Mouse (Mus musculus): ENCODE data around the gene Dcaf8.

Dcaf8 gene

GRCm38 (mm10) chr1:172147835-172148278 is at the start of gene Dcaf8:
Dcaf8 (plus strand) TSS chr1:172148084.
- peak; percentile 96 for DNase-seq (ENCODE audit: low read depth)

GRCm38 (mm10) chr1:172099325-172100033 is 48.4 kb upstream of the Dcaf8 start:
- DNase-seq (ENCODE audit: low read depth) = no peak

- DNase-seq (ENCODE audit: low read depth) = no peak
Observed at GRCm38 (mm10) chr1:172103619-172104018, 44.3 kb upstream of the Dcaf8 start.

GRCm38 (mm10) chr1:172105101-172105500 is 42.8 kb upstream of the Dcaf8 start:
- DNase-seq (ENCODE audit: low read depth) = no peak

- no peak for DNase-seq (ENCODE audit: low read depth)
Observed at GRCm38 (mm10) chr1:172107777-172108477, 40.0 kb upstream of the Dcaf8 start.

GRCm38 (mm10) chr1:172116948-172117347 is 30.9 kb upstream of the Dcaf8 start:
- no peak for DNase-seq (ENCODE audit: low read depth)

- no peak for DNase-seq (ENCODE audit: low read depth)
Observed at GRCm38 (mm10) chr1:172119100-172119499, 28.8 kb upstream of the Dcaf8 start.

- DNase-seq (ENCODE audit: low read depth) = peak; percentile 80
Observed at GRCm38 (mm10) chr1:172119720-172120119, 28.2 kb upstream of the Dcaf8 start.

GRCm38 (mm10) chr1:172122671-172123070 is 25.2 kb upstream of the Dcaf8 start:
- DNase-seq (ENCODE audit: low read depth) = no peak

- no peak for DNase-seq (ENCODE audit: low read depth)
Observed at GRCm38 (mm10) chr1:172124572-172124971, 23.3 kb upstream of the Dcaf8 start.

- DNase-seq (ENCODE audit: low read depth) = peak; percentile 96
Observed at GRCm38 (mm10) chr1:172126376-172127347, 21.2 kb upstream of the Dcaf8 start, which contains the start of gene Pex19. Pex19 (plus strand) TSS chr1:172126755.

GRCm38 (mm10) chr1:172127487-172127886 is 20.4 kb upstream of the Dcaf8 start:
- DNase-seq (ENCODE audit: low read depth) = no peak

GRCm38 (mm10) chr1:172128563-172128962 is 19.3 kb upstream of the Dcaf8 start:
- DNase-seq (ENCODE audit: low read depth) = no peak

GRCm38 (mm10) chr1:172129108-172129507 is 18.8 kb upstream of the Dcaf8 start:
- DNase-seq (ENCODE audit: low read depth) = peak; percentile 28

- no peak for DNase-seq (ENCODE audit: low read depth)
Observed at GRCm38 (mm10) chr1:172129780-172130179, 18.1 kb upstream of the Dcaf8 start.

- no peak for DNase-seq (ENCODE audit: low read depth)
Observed at GRCm38 (mm10) chr1:172132319-172132718, 15.6 kb upstream of the Dcaf8 start.

GRCm38 (mm10) chr1:172133535-172133934 is 14.3 kb upstream of the Dcaf8 start:
- no peak for DNase-seq (ENCODE audit: low read depth)

- no peak for DNase-seq (ENCODE audit: low read depth)
Observed at GRCm38 (mm10) chr1:172134072-172134471, 13.8 kb upstream of the Dcaf8 start.

- DNase-seq (ENCODE audit: low read depth) = no peak
Observed at GRCm38 (mm10) chr1:172140160-172140559, 7.7 kb upstream of the Dcaf8 start.

GRCm38 (mm10) chr1:172140825-172141224 is 7.1 kb upstream of the Dcaf8 start:
- no peak for DNase-seq (ENCODE audit: low read depth)

- DNase-seq (ENCODE audit: low read depth) = no peak
Observed at GRCm38 (mm10) chr1:172141529-172141928, 6.4 kb upstream of the Dcaf8 start.

- peak; percentile 85 for DNase-seq (ENCODE audit: low read depth)
Observed at GRCm38 (mm10) chr1:172143570-172143969, 4.3 kb upstream of the Dcaf8 start.

Measured in 416B (cell line).